Mouse (Mus musculus): ENCODE measurements around the gene Ide. TPM values are rescaled to one million over a fixed set of nuclear protein-coding genes. Genes with fewer than 3 reads are reported as not detected.

Ide gene
- polyA plus RNA-seq, 1 experiment from 2014 or later: 38.4 TPM

- Histone ChIP-seq H3K27ac (no peak overlapping the region), H3K9ac (no peak overlapping the region), H3K4me3 (no peak overlapping the region), H3K27me3 (replicated peaks) (no peaks in the 10 kb centered on the region), H3K4me2 (replicated peaks) (no peak overlapping the region), H3K4me1 (no peaks in the 10 kb centered on the region), H3K36me3 (no peaks in the 10 kb centered on the region), H3K9me3 (no peaks in the 10 kb centered on the region)
- no peak for ATAC-seq (ENCODE audit: low FRiP score, low read depth)
- 30% methylated on average over 5 of the region's 5 CpGs for WGBS
Observed at GRCm38 (mm10) chr19:37362545-37362944, 24.9 kb upstream of the Ide start.

- H3K4me3 ChIP-seq: no peak overlapping the region
- 80% methylated on average over 5 of the region's 5 CpGs for WGBS
- H3K9me3 ChIP-seq: no peaks in the 10 kb centered on the region
- no peaks in the 10 kb centered on the region for H3K36me3 ChIP-seq
- no peak overlapping the region for H3K27ac ChIP-seq
- ATAC-seq (ENCODE audit: low FRiP score, low read depth): no peak
- H3K4me2 ChIP-seq (replicated peaks): no peak overlapping the region
- no peaks in the 10 kb centered on the region for H3K27me3 ChIP-seq (replicated peaks)
- H3K9ac ChIP-seq: no peak overlapping the region
- H3K4me1 ChIP-seq: no peaks in the 10 kb centered on the region
Observed at GRCm38 (mm10) chr19:37360044-37360443, 22.4 kb upstream of the Ide start.

- no peaks in the 10 kb centered on the region for H3K36me3 ChIP-seq
- WGBS: 91% methylated on average over 6 of the region's 6 CpGs
- no peak overlapping the region for H3K27ac ChIP-seq
- H3K9ac ChIP-seq: no peak overlapping the region
- no peak for ATAC-seq (ENCODE audit: low FRiP score, low read depth)
- no peaks in the 10 kb centered on the region for H3K27me3 ChIP-seq (replicated peaks)
- H3K9me3 ChIP-seq: no peaks in the 10 kb centered on the region; the same call in 1 of the 2 replicates
- H3K4me1 ChIP-seq: no peaks in the 10 kb centered on the region
- no peak overlapping the region for H3K4me2 ChIP-seq (replicated peaks)
- no peak overlapping the region for H3K4me3 ChIP-seq
Observed at GRCm38 (mm10) chr19:37353331-37353730, 15.7 kb upstream of the Ide start.

- no peaks in the 10 kb centered on the region for H3K27me3 ChIP-seq (replicated peaks)
- no peak for ATAC-seq (ENCODE audit: low FRiP score, low read depth)
Observed at GRCm38 (mm10) chr19:37352756-37353155, 15.1 kb upstream of the Ide start.

GRCm38 (mm10) chr19:37348952-37349351, 11.3 kb upstream of the Ide start:
- Histone ChIP-seq H3K9ac (no peak overlapping the region), H3K4me2 (replicated peaks) (no peak overlapping the region), H3K4me1 (no peaks in the 10 kb centered on the region), H3K4me3 (no peak overlapping the region), H3K9me3 (no peaks in the 10 kb centered on the region; the same call in 1 of the 2 replicates), H3K36me3 (no peaks in the 10 kb centered on the region), H3K27ac (no peak overlapping the region), H3K27me3 (replicated peaks) (no peaks in the 10 kb centered on the region)
- ATAC-seq (ENCODE audit: low FRiP score, low read depth): no peak

More at GRCm38 (mm10) chr19:37352756-37353155, 15.1 kb upstream of the Ide start:
- no peaks in the 10 kb centered on the region for H3K4me1 ChIP-seq
- WGBS: 93% methylated on average over 3 of the region's 3 CpGs
- H3K9ac ChIP-seq: no peak overlapping the region
- no peak overlapping the region for H3K27ac ChIP-seq
- no peaks in the 10 kb centered on the region; the same call in 1 of the 2 replicates for H3K9me3 ChIP-seq
- H3K4me2 ChIP-seq (replicated peaks): no peak overlapping the region
- H3K4me3 ChIP-seq: no peak overlapping the region
- H3K36me3 ChIP-seq: no peaks in the 10 kb centered on the region

GRCm38 (mm10) chr19:37348331-37348730, 10.7 kb upstream of the Ide start:
- Histone ChIP-seq H3K9ac (no peak overlapping the region), H3K4me2 (replicated peaks) (no peak overlapping the region), H3K9me3 (no peaks in the 10 kb centered on the region; the same call in 1 of the 2 replicates), H3K4me3 (no peak overlapping the region), H3K27me3 (replicated peaks) (no peaks in the 10 kb centered on the region), H3K4me1 (no peaks in the 10 kb centered on the region), H3K27ac (no peak overlapping the region), H3K36me3 (no peaks in the 10 kb centered on the region)
- ATAC-seq (ENCODE audit: low FRiP score, low read depth): no peak
- WGBS: 89% methylated on average over 10 of the region's 10 CpGs

GRCm38 (mm10) chr19:37346258-37346657, 8.6 kb upstream of the Ide start:
- H3K27me3 ChIP-seq (replicated peaks): no peaks in the 10 kb centered on the region
- WGBS: 84% methylated on average over 3 of the region's 3 CpGs
- H3K9me3 ChIP-seq: no peaks in the 10 kb centered on the region

GRCm38 (mm10) chr19:37343899-37344298, 6.2 kb upstream of the Ide start:
- Histone ChIP-seq H3K4me1 (no peaks in the 10 kb centered on the region), H3K36me3 (no peaks in the 10 kb centered on the region), H3K4me2 (replicated peaks) (no peak overlapping the region), H3K27ac (no peak overlapping the region), H3K9ac (no peak overlapping the region), H3K4me3 (no peak overlapping the region), H3K27me3 (replicated peaks) (no peaks in the 10 kb centered on the region), H3K9me3 (no peaks in the 10 kb centered on the region)
- ATAC-seq (ENCODE audit: low FRiP score, low read depth): no peak
- WGBS: 87% methylated on average over 5 of the region's 5 CpGs

More at GRCm38 (mm10) chr19:37346258-37346657, 8.6 kb upstream of the Ide start:
- no peaks in the 10 kb centered on the region for H3K36me3 ChIP-seq
- H3K4me3 ChIP-seq: no peak overlapping the region
- no peak overlapping the region for H3K9ac ChIP-seq
- ATAC-seq (ENCODE audit: low FRiP score, low read depth): no peak
- H3K4me1 ChIP-seq: no peaks in the 10 kb centered on the region
- no peak overlapping the region for H3K4me2 ChIP-seq (replicated peaks)
- no peak overlapping the region for H3K27ac ChIP-seq

- ATAC-seq (ENCODE audit: low FRiP score, low read depth): no peak
- Histone ChIP-seq H3K4me2 (replicated peaks) (no peak overlapping the region), H3K27me3 (replicated peaks) (no peaks in the 10 kb centered on the region), H3K4me3 (no peak overlapping the region), H3K9ac (no peak overlapping the region), H3K4me1 (no peaks in the 10 kb centered on the region), H3K36me3 (no peaks in the 10 kb centered on the region), H3K27ac (no peak overlapping the region), H3K9me3 (no peaks in the 10 kb centered on the region)
- 88% methylated on average over 5 of the region's 5 CpGs for WGBS
Observed at GRCm38 (mm10) chr19:37340931-37341330, 3.3 kb upstream of the Ide start.

GRCm38 (mm10) chr19:37340495-37340894, 2.8 kb upstream of the Ide start:
- Histone ChIP-seq H3K4me1 (no peaks in the 10 kb centered on the region), H3K4me2 (replicated peaks) (no peak overlapping the region), H3K9me3 (no peaks in the 10 kb centered on the region), H3K4me3 (no peak overlapping the region), H3K27me3 (replicated peaks) (no peaks in the 10 kb centered on the region), H3K27ac (no peak overlapping the region), H3K9ac (no peak overlapping the region), H3K36me3 (no peaks in the 10 kb centered on the region)
- WGBS: 80% methylated on average over 5 of the region's 5 CpGs
- no peak for ATAC-seq (ENCODE audit: low FRiP score, low read depth)

GRCm38 (mm10) chr19:37335392-37335791, 2.3 kb downstream of the Ide start:
- WGBS: 83% methylated on average over 1 of the region's 1 CpGs
- no peak overlapping the region for H3K9ac ChIP-seq
- H3K4me1 ChIP-seq: no peaks in the 10 kb centered on the region
- no peak for ATAC-seq (ENCODE audit: low FRiP score, low read depth)
- H3K9me3 ChIP-seq: no peaks in the 10 kb centered on the region
- no peak overlapping the region for H3K27ac ChIP-seq
- no peak overlapping the region for H3K4me2 ChIP-seq (replicated peaks)
- H3K36me3 ChIP-seq: no peaks in the 10 kb centered on the region; the same call in 1 of the 2 replicates
- H3K4me3 ChIP-seq: no peak overlapping the region
- no peaks in the 10 kb centered on the region for H3K27me3 ChIP-seq (replicated peaks)

GRCm38 (mm10) chr19:37333357-37333756, 4.3 kb downstream of the Ide start:
- H3K4me3 ChIP-seq: no peak overlapping the region
- H3K4me2 ChIP-seq (replicated peaks): no peak overlapping the region
- H3K27me3 ChIP-seq (replicated peaks): no peaks in the 10 kb centered on the region
- H3K27ac ChIP-seq: no peak overlapping the region
- ATAC-seq (ENCODE audit: low FRiP score, low read depth): no peak
- WGBS: 97% methylated on average over 5 of the region's 5 CpGs
- H3K9me3 ChIP-seq: no peaks in the 10 kb centered on the region
- no peak overlapping the region for H3K9ac ChIP-seq
- no peaks in the 10 kb centered on the region for H3K4me1 ChIP-seq
- H3K36me3 ChIP-seq: peaks cover 6% of the 10 kb centered on the region

GRCm38 (mm10) chr19:37332726-37333125, 4.9 kb downstream of the Ide start:
- Histone ChIP-seq H3K4me1 (no peaks in the 10 kb centered on the region), H3K9ac (no peak overlapping the region), H3K9me3 (no peaks in the 10 kb centered on the region), H3K4me3 (no peak overlapping the region), H3K27me3 (replicated peaks) (no peaks in the 10 kb centered on the region), H3K27ac (no peak overlapping the region), H3K36me3 (peaks cover 12% of the 10 kb centered on the region), H3K4me2 (replicated peaks) (no peak overlapping the region)
- 90% methylated on average over 4 of the region's 4 CpGs for WGBS
- ATAC-seq (ENCODE audit: low FRiP score, low read depth): no peak
